Mouse (Mus musculus) B cell, adult 62 days (primary cell): ENCODE measurements around the gene Trmt1. TPM values are rescaled to one million over a fixed set of nuclear protein-coding genes. Genes with fewer than 3 reads are reported as not detected.

Experiments
- total RNA-seq: library from RNA; stranded (reverse); gene quantifications from 4 replicates; pipeline ENCODE4 v1.2.4, GENCODE M21; 2023

Gene Trmt1
- total RNA-seq = 183 to 211 TPM (median 198 TPM) in 4 replicates

DNA sequence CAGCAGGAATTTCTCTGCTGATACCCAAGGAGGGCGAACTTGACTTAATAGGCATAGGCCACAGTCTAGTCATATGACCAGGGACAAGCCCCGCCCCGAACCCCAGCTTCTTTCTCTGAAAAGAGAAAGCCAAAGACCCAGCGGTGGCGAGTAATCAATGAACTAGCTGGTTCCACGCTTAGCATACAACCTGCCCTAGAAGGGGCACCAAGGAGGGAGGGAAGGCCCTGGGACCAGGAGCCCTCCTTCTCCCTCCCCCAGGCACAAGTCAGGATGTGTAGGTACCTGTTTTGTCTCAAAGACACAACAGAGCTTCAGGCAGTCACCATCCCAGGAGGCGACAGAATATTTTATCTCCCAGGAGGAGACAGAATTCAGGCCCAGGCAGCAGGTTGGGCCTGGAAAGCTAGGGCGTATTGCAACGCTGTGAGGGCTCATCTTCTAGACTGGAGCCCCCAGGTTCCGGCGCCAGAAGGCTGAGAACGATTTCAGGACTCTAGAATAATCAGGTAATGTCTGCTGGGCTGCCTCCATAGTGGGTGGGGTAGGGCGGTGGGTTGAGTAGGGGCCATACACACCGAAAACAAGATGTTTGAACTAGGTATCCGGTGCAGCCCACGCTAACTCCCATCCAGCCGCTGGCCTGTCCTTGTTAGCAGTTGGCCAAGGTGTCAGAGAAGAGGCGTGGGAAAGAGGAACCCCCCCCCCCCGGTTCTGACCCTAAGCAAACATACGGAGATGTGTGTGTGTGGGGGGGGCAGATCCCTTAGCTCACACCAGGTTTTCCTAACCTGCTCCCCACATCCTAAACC, at the start of gene Trmt1:
TSS of gene Trmt1 (plus strand) at position 117 of the 812 bp plus-strand sequence.

DNA sequence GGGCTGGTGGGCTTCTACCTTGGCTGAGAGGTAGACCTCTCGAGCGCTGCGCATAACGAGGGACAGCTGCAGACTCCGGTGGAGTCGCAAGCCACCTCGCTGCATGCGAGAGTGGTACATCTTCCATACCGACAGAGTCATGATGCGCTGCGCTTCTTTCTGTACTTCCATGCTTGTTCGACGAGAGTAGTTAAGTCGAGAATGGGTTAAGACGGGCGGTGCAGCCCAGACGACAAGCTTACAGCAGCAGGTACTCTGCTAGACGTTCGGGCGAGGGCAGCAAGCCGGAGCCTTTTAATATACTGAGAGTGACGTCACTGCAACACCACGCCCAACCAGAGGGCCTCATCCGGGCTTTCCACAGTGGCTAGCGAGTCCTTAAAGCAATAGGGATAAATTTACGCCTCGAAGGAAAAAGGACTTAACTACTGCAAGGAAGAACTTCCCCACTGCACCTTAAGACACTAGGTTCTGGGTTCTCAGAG, 23.5 kb upstream of the Trmt1 start, which contains the start of gene Ier2:
TSS of gene Ier2 (minus strand) at position 272 of the 485 bp plus-strand sequence.

DNA sequence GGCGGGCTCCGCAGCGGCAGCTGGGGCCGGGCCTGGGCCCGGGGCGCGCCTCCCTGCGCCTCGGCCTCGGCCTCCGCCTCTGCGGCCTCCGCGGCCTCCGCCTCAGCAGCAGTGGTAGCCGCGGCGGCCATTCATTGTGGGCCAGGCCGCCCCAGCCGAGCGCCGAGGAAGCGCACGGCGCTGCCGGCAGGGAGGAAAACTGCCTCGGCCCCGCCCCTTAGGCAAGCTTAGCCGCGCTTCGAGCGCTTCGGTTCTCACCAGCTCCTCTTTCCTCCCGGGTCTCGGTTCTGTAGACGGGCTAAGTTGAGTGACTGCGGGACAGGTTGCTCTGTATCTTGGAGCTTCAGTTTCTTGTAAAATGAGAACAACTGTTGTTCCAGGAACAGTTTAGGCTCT, 1.6 kb downstream of the Trmt1 start, which contains the start of gene Nacc1:
TSS of gene Nacc1 (minus strand) at position 158 of the 396 bp plus-strand sequence.

DNA sequence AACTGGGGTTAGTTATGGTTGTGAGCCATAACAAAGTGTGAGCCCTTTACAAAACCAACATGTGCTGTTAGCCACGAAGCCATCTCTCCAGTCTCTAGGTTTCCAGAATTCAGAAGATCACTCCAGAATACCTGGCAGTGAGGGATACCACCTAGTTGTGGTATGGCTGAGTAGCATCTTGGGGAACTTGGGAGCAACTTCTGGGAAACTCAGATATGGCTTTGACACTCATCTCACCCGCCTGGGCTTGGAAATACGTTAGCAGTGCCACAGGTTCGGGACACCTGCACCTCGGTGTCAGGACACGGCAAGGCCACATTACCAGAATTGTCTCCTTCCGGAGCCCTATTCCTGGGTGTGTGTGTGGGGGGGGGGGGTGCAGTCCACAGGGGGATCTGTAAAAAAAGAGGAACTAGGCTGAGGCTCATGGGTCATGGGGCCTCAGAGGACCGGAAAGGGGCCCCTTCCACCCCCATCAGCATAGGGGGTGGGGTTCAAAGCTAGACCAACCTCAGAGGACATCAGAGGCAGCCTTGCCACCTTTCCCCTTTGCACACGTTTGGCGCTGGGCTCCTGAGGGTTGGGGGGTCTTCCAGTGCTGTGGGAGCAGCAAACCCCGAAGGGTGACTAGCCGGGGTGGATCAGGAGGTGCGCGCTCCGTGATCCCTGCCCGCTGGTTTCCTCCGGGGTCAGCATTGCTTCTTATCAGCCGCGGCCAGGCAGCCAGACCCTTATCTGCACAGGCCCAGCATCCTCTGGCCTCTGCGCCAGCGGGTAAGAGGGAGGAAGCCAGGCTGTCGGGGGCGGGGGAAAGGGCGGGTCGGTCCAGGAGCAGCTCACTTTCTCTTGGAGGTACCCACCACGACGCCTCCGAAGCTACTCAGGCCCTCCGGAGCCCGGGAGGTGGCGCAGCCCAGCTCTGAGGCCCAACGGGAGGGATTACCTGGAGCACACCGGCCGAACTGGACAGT, 15.1 kb downstream of the Trmt1 start, which contains the start of gene Lyl1:
TSS of gene Lyl1 (plus strand) at position 517 of the 971 bp plus-strand sequence.

DNA sequence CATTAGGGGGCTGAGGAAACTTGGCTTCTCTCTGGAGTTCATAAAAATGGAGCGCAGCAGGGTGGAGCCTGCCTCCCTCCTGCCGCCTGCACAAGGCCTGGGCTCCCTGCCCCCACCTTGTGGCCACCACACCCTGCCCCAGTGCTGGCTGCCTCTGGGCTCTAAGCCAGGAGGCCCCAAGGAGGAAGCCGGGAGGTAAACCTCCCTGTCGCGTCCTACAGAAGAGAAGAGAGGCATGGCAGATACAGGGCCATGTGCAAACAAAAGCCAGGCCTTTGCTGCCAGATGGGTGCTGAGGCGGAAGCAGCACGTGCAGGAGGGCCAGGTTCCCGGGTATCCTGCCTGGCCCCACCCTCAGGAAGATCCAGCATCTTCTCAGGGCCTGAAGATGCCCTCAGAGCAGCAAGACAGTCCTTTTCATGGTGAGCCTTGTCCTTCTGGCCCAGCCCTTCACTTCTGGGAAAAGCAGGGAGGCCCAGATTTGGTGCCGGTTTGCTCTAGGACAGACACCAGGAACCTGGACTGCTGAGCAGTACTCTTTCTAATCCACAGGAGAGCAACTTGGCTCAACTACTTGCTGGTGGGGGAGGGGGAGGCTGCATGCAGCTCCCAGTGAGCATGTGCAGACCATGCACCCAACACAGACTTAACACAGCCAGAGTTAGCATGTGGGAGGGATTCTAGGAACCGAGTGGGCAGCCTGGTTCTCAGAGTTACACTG, 36.9 kb downstream of the Trmt1 start, which contains the start of gene G430095P16Rik:
TSS of gene G430095P16Rik (plus strand) at position 158 of the 721 bp plus-strand sequence.

Other genes starting within 250 kb of the Trmt1 start
- gene Ier2, start 23.5 kb upstream of the Trmt1 start, total RNA-seq = 212 to 315 TPM (median 253 TPM) in 4 replicates
- gene Nacc1, start 1.6 kb downstream of the Trmt1 start, total RNA-seq = 54.4 to 60.3 TPM (median 58.1 TPM) in 4 replicates
- gene Lyl1, start 15.2 kb downstream of the Trmt1 start, total RNA-seq = 120 to 133 TPM (median 125 TPM) in 4 replicates
- gene G430095P16Rik, start 36.7 kb downstream of the Trmt1 start, total RNA-seq = 0.85 TPM in 1 of 4 replicates, not detected in the others
- 0.97 to 3.7 TPM (median 2.8 TPM) in 4 replicates for gene Nfix, start 114.0 kb downstream of the Trmt1 start, total RNA-seq
- 1.4 to 2.6 TPM (median 2.4 TPM) in 4 replicates for gene Dand5, start 136.5 kb downstream of the Trmt1 start, total RNA-seq
- gene Gadd45gip1, start 145.2 kb downstream of the Trmt1 start, total RNA-seq = 10.7 to 13.2 TPM (median 12.1 TPM) in 4 replicates
- gene Rad23a, start 154.4 kb downstream of the Trmt1 start, total RNA-seq = 53.8 to 68.0 TPM (median 60.0 TPM) in 4 replicates
- 520 to 585 TPM (median 529 TPM) in 4 replicates for gene Calr, start 160.6 kb downstream of the Trmt1 start, total RNA-seq
- 60.9 to 68.8 TPM (median 65.9 TPM) in 4 replicates for gene Farsa, start 170.7 kb downstream of the Trmt1 start, total RNA-seq
- gene Syce2, start 185.8 kb downstream of the Trmt1 start, total RNA-seq = 5.7 to 9.3 TPM (median 8.5 TPM) in 4 replicates
- gene Gcdh, start 207.6 kb downstream of the Trmt1 start, total RNA-seq = 19.0 to 33.9 TPM (median 24.8 TPM) in 4 replicates
- gene Klf1, start 215.6 kb downstream of the Trmt1 start, total RNA-seq = 0.39 TPM in 1 of 4 replicates, not detected in the others
- gene Dnase2a, start 222.3 kb downstream of the Trmt1 start, total RNA-seq = 56.5 to 67.9 TPM (median 65.7 TPM) in 4 replicates